Mouse (Mus musculus) ES-E14 (cell line): Measurements from ENCODE around the gene Ankrd36. TPM values are rescaled to one million over a fixed set of nuclear protein-coding genes. Genes with fewer than 3 reads are reported as not detected.

Source experiments
- DNase-seq: peaks from one replicate; pipeline ENCODE4 v3.0.0-alpha.2; 2013; ENCODE audit warnings: low read depth, low spot score
- H3K27ac ChIP-seq: 2 replicates; pipeline ENCODE4 v1.5.1; 2012; ENCODE audit warnings: low read depth, mild to moderate bottlenecking, low read length, moderate library complexity, mixed read lengths; ENCODE audit not compliant: poor library complexity, insufficient read depth, severe bottlenecking
- H3K36me3 ChIP-seq: 2 replicates; pipeline ENCODE4 v1.6.1; 2012; ENCODE audit warnings: mild to moderate bottlenecking, low read length, moderate library complexity, mixed read lengths; ENCODE audit not compliant: control insufficient read depth, poor library complexity, insufficient read depth, severe bottlenecking
- H3K4me1 ChIP-seq, 2 experiments: fragments of 150-350 bp in 1 of 2; sonication (generic) in 1 of 2; 2 replicates each; pipeline ENCODE4 v1.6.1; 2012; ENCODE audit warnings: low read length in 2 of 2, mild to moderate bottlenecking in 1 of 2, mixed read lengths in 1 of 2; ENCODE audit not compliant: control insufficient read depth in 2 of 2, insufficient read depth in 2 of 2, poor library complexity in 1 of 2
- H3K4me3 ChIP-seq, 2 experiments: fragments of 150-350 bp in 1 of 2; sonication (generic) in 1 of 2; 2 replicates each; pipeline ENCODE4 v1.5.1; 2012; ENCODE audit warnings: low read length in 2 of 2, low read depth in 1 of 2, mild to moderate bottlenecking in 1 of 2, mixed read lengths in 1 of 2; ENCODE audit not compliant: insufficient read depth in 1 of 2, poor library complexity in 1 of 2, severe bottlenecking in 1 of 2
- H3K9ac ChIP-seq: 2 replicates; pipeline ENCODE4 v1.6.1; 2012; ENCODE audit warnings: low read depth, mild to moderate bottlenecking, low read length, mixed read lengths; ENCODE audit not compliant: poor library complexity, insufficient read depth, severe bottlenecking
- H3K9me3 ChIP-seq: fragments of 150-350 bp; sonication (generic); 2 replicates; pipeline ENCODE4 v1.6.1; 2012; ENCODE audit warnings: low read depth, mild to moderate bottlenecking, low read length; ENCODE audit not compliant: control insufficient read depth, insufficient read depth
- CHD2 ChIP-seq: IDR thresholded peaks from 2 replicates; pipeline ENCODE4 v1.6.1; 2014; ENCODE audit warnings: mild to moderate bottlenecking, low read depth, low read length, inconsistent platforms
- HCFC1 ChIP-seq: IDR thresholded peaks from 2 replicates; pipeline ENCODE4 v1.6.1; 2012; ENCODE audit warnings: low read length, inconsistent platforms, borderline replicate concordance; ENCODE audit not compliant: insufficient read depth
- MAFK ChIP-seq: IDR thresholded peaks from 2 replicates; pipeline ENCODE4 v1.6.1; 2014; ENCODE audit warnings: mild to moderate bottlenecking, low read depth, low read length, inconsistent platforms; ENCODE audit not compliant: insufficient read depth
- ZC3H11A ChIP-seq: IDR thresholded peaks from 2 replicates; pipeline ENCODE4 v1.6.1; 2012; ENCODE audit warnings: low read depth, mild to moderate bottlenecking, inconsistent platforms, low read length, borderline replicate concordance
- ZNF384 ChIP-seq: IDR thresholded peaks from 2 replicates; pipeline ENCODE4 v1.6.1; 2012; ENCODE audit warnings: low read depth, low read length, inconsistent platforms
- in situ Hi-C, 2 experiments: fragments of 600-800 bp; cut with MboI; formaldehyde crosslinking; loops; one replicate each; pipeline ENCODE4 v1.15.1; 2025; ENCODE audit warnings: low sequenced_read_pairs in 2 of 2, inconsistent platforms in 1 of 2; ENCODE audit not compliant: unreplicated experiment in 2 of 2
- total RNA-seq: library from RNA; depleted of rRNA; stranded (reverse); fragments of 300-350 nt; gene quantifications from 2 replicates; pipeline ENCODE4 v1.2.3, GENCODE M21; 2012

Ankrd36 gene
- total RNA-seq, 1 experiment, result 0.45 TPM

DNA sequence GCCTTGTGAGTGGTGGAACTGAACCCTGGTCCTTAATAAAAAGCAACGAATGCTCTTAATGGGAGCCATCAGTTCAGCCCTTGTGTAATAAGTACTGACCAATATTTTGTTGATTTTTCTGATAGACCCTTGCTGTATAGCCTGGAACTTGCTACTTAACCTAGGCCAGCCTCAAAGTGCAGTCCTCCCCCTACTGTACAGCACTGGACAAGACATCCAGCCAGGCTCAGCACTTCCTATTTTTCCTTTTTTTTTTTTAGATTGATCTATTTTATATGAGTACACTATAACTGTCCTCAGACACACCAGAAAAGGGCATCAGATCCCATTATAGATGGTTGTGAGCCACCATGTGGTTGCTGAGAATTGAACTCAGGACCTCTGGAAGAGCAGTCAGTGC lies 133.9 kb downstream of the Ankrd36 start:
- peaks cover 14% of the 10 kb centered on the region; the same call in 1 of the 2 replicates for H3K36me3 ChIP-seq
- H3K9ac ChIP-seq, result no peak overlapping the region
- TF ChIP-seq MAFK (no peak), ZNF384 (no peak), HCFC1 (no peak), ZC3H11A (no peak), CHD2 (no peak)
- in situ Hi-C loops, result no loop called here
- H3K9me3 ChIP-seq, result no peaks in the 10 kb centered on the region
- peaks cover 21 to 24% of the 10 kb centered on the region in 2 experiments for H3K4me1 ChIP-seq
- H3K27ac ChIP-seq, result peak overlapping the region; percentile 90
- DNase-seq, result no peak
- no peak overlapping the region for H3K4me3 ChIP-seq

GRCm38 (mm10) chr11:5705972-5706371 lies 136.5 kb downstream of the Ankrd36 start:
- DNase-seq, result no peak
- no peak for TF ChIP-seq CHD2
- no peak for TF ChIP-seq ZC3H11A
- Histone ChIP-seq H3K4me1 (peaks cover 15 to 16% of the 10 kb centered on the region in 2 experiments), H3K9me3 (no peaks in the 10 kb centered on the region), H3K4me3 (peak overlapping the region; percentile 89 to 98), H3K27ac (no peak overlapping the region), H3K9ac (peak overlapping the region; percentile 8; the same call in 1 of the 2 replicates), H3K36me3 (peaks cover 14% of the 10 kb centered on the region; the same call in 1 of the 2 replicates)
- in situ Hi-C loops, result no loop called here

GRCm38 (mm10) chr11:5706874-5707529 lies 137.5 kb downstream of the Ankrd36 start:
- Histone ChIP-seq H3K4me1 (peaks cover 7 to 12% of the 10 kb centered on the region in 2 experiments; a peak in 3 of 4 replicates), H3K27ac (peak overlapping the region; percentile 53; the same call in 1 of the 2 replicates), H3K9me3 (no peaks in the 10 kb centered on the region), H3K9ac (peak overlapping the region; percentile 96), H3K36me3 (peaks cover 14% of the 10 kb centered on the region; the same call in 1 of the 2 replicates), H3K4me3 (peak overlapping the region; percentile 89 to 98)
- in situ Hi-C loops, result no loop called here
- 0 out of 2 replicates have a peak, but pooled peaks have one; percentile 14 for TF ChIP-seq HCFC1
- TF ChIP-seq ZC3H11A, result no peak
- DNase-seq, result no peak

DNA sequence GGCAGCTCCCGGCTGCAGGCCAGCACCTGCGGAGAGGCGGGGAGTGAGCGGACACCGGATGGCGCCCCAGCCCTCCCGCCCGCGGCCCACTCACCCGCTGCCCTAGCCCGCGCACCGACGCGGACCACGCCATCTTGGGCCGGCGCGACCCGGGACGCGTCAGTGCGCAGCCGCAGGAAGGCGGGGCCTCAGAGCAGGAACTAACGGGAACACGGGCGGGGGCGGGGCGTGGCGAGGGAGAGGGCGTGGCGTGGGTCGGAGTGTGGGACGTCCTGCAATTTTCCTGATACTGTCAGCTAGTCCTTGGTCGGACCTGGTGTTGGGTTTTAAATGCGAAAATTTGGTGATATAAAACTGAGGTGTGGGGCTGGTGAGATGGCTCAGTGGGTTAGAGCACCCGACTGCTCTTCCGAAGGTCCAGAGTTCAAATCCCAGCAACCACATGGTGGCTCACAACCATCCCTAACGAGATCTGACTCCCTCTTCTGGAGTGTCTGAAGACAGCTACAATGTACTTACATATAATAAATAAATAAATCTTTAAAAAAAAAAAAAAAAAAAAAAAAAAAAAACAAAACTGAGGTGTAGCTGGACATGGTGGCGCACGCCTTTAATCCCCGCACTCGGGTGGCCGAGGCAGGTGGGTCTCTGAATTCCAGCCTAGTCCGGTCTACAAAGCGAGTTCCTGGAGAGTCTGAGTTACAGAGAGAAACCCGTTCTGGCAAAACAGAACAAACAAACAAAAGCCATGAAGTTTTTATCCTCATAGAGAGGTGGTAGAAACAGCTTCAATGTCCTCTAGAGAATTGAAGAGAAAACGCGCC lies 138.3 kb downstream of the Ankrd36 start:
- peak; percentile 87 for DNase-seq
- peak overlapping the region; percentile 89 to 98 for H3K4me3 ChIP-seq
- H3K27ac ChIP-seq, result peak overlapping the region; percentile 53; the same call in 1 of the 2 replicates
- no peaks in the 10 kb centered on the region for H3K9me3 ChIP-seq
- peaks cover 4 to 12% of the 10 kb centered on the region in 2 experiments; a peak in 2 of 4 replicates for H3K4me1 ChIP-seq
- in situ Hi-C loops, result no loop called here
- TF ChIP-seq MAFK (no peak), ZNF384 (no peak), ZC3H11A (no peak), HCFC1 (no peak), CHD2 (no peak)
- peaks cover 14% of the 10 kb centered on the region; the same call in 1 of the 2 replicates for H3K36me3 ChIP-seq
- peak overlapping the region; percentile 96 for H3K9ac ChIP-seq
